Mouse (Mus musculus): ENCODE measurements around the gene Slc29a4. TPM values are rescaled to one million over a fixed set of nuclear protein-coding genes. Genes with fewer than 3 reads are reported as not detected.

Gene Slc29a4
- polyA plus RNA-seq, 2 experiments = 5.8 to 8.0 TPM

GRCm38 (mm10) chr5:142759786-142760185 is 67.5 kb downstream of the Slc29a4 start:
- ATAC-seq (ENCODE audit: low FRiP score, low read depth) = no peak
- no peak for TF ChIP-seq POLR2A (IDR thresholded peaks at IDR 0.05; ENCODE audit: borderline replicate concordance, extremely low read depth, insufficient read depth, insufficient read length)
- 85% methylated on average over 8 of the region's 8 CpGs for WGBS

GRCm38 (mm10) chr5:142761326-142761983 is 69.1 kb downstream of the Slc29a4 start:
- no peak for ATAC-seq (ENCODE audit: low FRiP score, low read depth)
- no peaks in the 10 kb centered on the region for H3K9me3 ChIP-seq (ENCODE audit: control insufficient read depth, low read length)
- no peaks in the 10 kb centered on the region for H3K4me1 ChIP-seq (ENCODE audit: control insufficient read depth, insufficient read depth, low read length)
- no peak overlapping the region for H3K9ac ChIP-seq (ENCODE audit: low read depth, low read length, severe bottlenecking)
- no peak for DNase-seq (ENCODE audit: low spot score)
- H3K4me2 ChIP-seq (replicated peaks; ENCODE audit: low read depth, low read length, severe bottlenecking) = no peak overlapping the region
- no peak overlapping the region for H3K27ac ChIP-seq (replicated peaks; ENCODE audit: low read depth, low read length)
- no peak for TF ChIP-seq POLR2A (IDR thresholded peaks at IDR 0.05; ENCODE audit: borderline replicate concordance, extremely low read depth, insufficient read depth, insufficient read length)
- no peaks in the 10 kb centered on the region for H3K27me3 ChIP-seq (ENCODE audit: control insufficient read depth, insufficient read depth, low read length)
- H3K36me3 ChIP-seq (ENCODE audit: control insufficient read depth, insufficient read depth, low read length) = peaks cover 94% of the 10 kb centered on the region
- H3K4me3 ChIP-seq (replicated peaks; ENCODE audit: low read length) = no peak overlapping the region
- 90% methylated on average over 16 of the region's 16 CpGs for WGBS

More at GRCm38 (mm10) chr5:142759786-142760185, 67.5 kb downstream of the Slc29a4 start:
- Histone ChIP-seq H3K9ac (ENCODE audit: low read depth, low read length, severe bottlenecking) (no peak overlapping the region), H3K4me2 (replicated peaks; ENCODE audit: low read depth, low read length, severe bottlenecking) (no peak overlapping the region), H3K27ac (replicated peaks; ENCODE audit: low read depth, low read length) (no peak overlapping the region), H3K9me3 (ENCODE audit: control insufficient read depth, low read length) (no peaks in the 10 kb centered on the region), H3K36me3 (ENCODE audit: control insufficient read depth, insufficient read depth, low read length) (peaks cover 95% of the 10 kb centered on the region), H3K4me1 (ENCODE audit: control insufficient read depth, insufficient read depth, low read length) (no peaks in the 10 kb centered on the region), H3K4me3 (replicated peaks; ENCODE audit: low read length) (no peak overlapping the region), H3K27me3 (ENCODE audit: control insufficient read depth, insufficient read depth, low read length) (no peaks in the 10 kb centered on the region)
- DNase-seq (ENCODE audit: low spot score) = no peak

GRCm38 (mm10) chr5:142762082-142762807 is 69.9 kb downstream of the Slc29a4 start:
- Histone ChIP-seq H3K27ac (replicated peaks; ENCODE audit: low read depth, low read length) (no peak overlapping the region), H3K9me3 (ENCODE audit: control insufficient read depth, low read length) (no peaks in the 10 kb centered on the region), H3K4me1 (ENCODE audit: control insufficient read depth, insufficient read depth, low read length) (no peaks in the 10 kb centered on the region), H3K36me3 (ENCODE audit: control insufficient read depth, insufficient read depth, low read length) (peaks cover 94% of the 10 kb centered on the region), H3K27me3 (ENCODE audit: control insufficient read depth, insufficient read depth, low read length) (no peaks in the 10 kb centered on the region), H3K4me2 (replicated peaks; ENCODE audit: low read depth, low read length, severe bottlenecking) (no peak overlapping the region), H3K4me3 (replicated peaks; ENCODE audit: low read length) (no peak overlapping the region), H3K9ac (ENCODE audit: low read depth, low read length, severe bottlenecking) (no peak overlapping the region)
- TF ChIP-seq POLR2A (IDR thresholded peaks at IDR 0.05; ENCODE audit: borderline replicate concordance, extremely low read depth, insufficient read depth, insufficient read length) = no peak
- no peak for DNase-seq (ENCODE audit: low spot score)
- ATAC-seq (ENCODE audit: low FRiP score, low read depth) = no peak
- whole genome bisulfite sequencing = 90% methylated on average over 21 of the region's 21 CpGs

- no peak overlapping the region for H3K4me2 ChIP-seq (replicated peaks; ENCODE audit: low read depth, low read length, severe bottlenecking)
- no peaks in the 10 kb centered on the region for H3K9me3 ChIP-seq (ENCODE audit: control insufficient read depth, low read length)
- H3K9ac ChIP-seq (ENCODE audit: low read depth, low read length, severe bottlenecking) = no peak overlapping the region
- H3K4me3 ChIP-seq (replicated peaks; ENCODE audit: low read length) = no peak overlapping the region
- no peak for TF ChIP-seq POLR2A (IDR thresholded peaks at IDR 0.05; ENCODE audit: borderline replicate concordance, extremely low read depth, insufficient read depth, insufficient read length)
- H3K27ac ChIP-seq (replicated peaks; ENCODE audit: low read depth, low read length) = no peak overlapping the region
- no peaks in the 10 kb centered on the region for H3K4me1 ChIP-seq (ENCODE audit: control insufficient read depth, insufficient read depth, low read length)
- peaks cover 98% of the 10 kb centered on the region for H3K36me3 ChIP-seq (ENCODE audit: control insufficient read depth, insufficient read depth, low read length)
- no peaks in the 10 kb centered on the region for H3K27me3 ChIP-seq (ENCODE audit: control insufficient read depth, insufficient read depth, low read length)
- DNase-seq (ENCODE audit: low spot score) (no peak), ATAC-seq (ENCODE audit: low FRiP score, low read depth) (no peak)
- 59% methylated on average over 11 of the region's 11 CpGs for WGBS
Measured at GRCm38 (mm10) chr5:142764306-142764705, 72.0 kb downstream of the Slc29a4 start.

GRCm38 (mm10) chr5:142764889-142765288 is 72.6 kb downstream of the Slc29a4 start:
- Histone ChIP-seq H3K4me3 (replicated peaks; ENCODE audit: low read length) (no peak overlapping the region), H3K9ac (ENCODE audit: low read depth, low read length, severe bottlenecking) (no peak overlapping the region), H3K27ac (replicated peaks; ENCODE audit: low read depth, low read length) (no peak overlapping the region), H3K9me3 (ENCODE audit: control insufficient read depth, low read length) (no peaks in the 10 kb centered on the region), H3K27me3 (ENCODE audit: control insufficient read depth, insufficient read depth, low read length) (no peaks in the 10 kb centered on the region), H3K4me1 (ENCODE audit: control insufficient read depth, insufficient read depth, low read length) (no peaks in the 10 kb centered on the region), H3K4me2 (replicated peaks; ENCODE audit: low read depth, low read length, severe bottlenecking) (no peak overlapping the region), H3K36me3 (ENCODE audit: control insufficient read depth, insufficient read depth, low read length) (peaks cover 98% of the 10 kb centered on the region)
- DNase-seq (ENCODE audit: low spot score) = no peak
- no peak for ATAC-seq (ENCODE audit: low FRiP score, low read depth)
- WGBS = 84% methylated on average over 15 of the region's 15 CpGs
- no peak for TF ChIP-seq POLR2A (IDR thresholded peaks at IDR 0.05; ENCODE audit: borderline replicate concordance, extremely low read depth, insufficient read depth, insufficient read length)

Measured in limb, embryonic 14.5 days (tissue).